Mouse (Mus musculus) adrenal gland, postnatal 25 days (tissue): ENCODE measurements around the gene Poln. TPM values are rescaled to one million over a fixed set of nuclear protein-coding genes. Genes with fewer than 3 reads are reported as not detected.
A peak's percentile ranks its signal among the peaks of the same experiment; 100 is the strongest.

Experiments used
- DNase-seq: peaks from one replicate; pipeline ENCODE4 v3.0.0; 2021; ENCODE audit warnings: mixed read lengths
- long read RNA-seq: library from polyadenylated mRNA; stranded (forward); transcript quantifications from one replicate; pipeline ENCODE4 v2.0.0, GENCODE M21; 2021
- total RNA-seq: library from RNA; stranded (reverse); gene quantifications from 2 replicates; pipeline ENCODE4 v1.2.3, GENCODE M21; 2021

The Poln gene
- total RNA-seq: 9.4 and 13.0 TPM in 2 replicates
- long read RNA-seq, partial matches to known transcripts: 0 of 4 reads
- long read RNA-seq, other reads (novel, unspliced or antisense): 4 of 4 reads

GRCm38 (mm10) chr5:34168950-34169891 is at the start of gene Poln, which contains the start of gene Haus3:
Poln (minus strand) TSS chr5:34169448.
Haus3 (minus strand) TSS chr5:34169527.
- peak; percentile 96 for DNase-seq

GRCm38 (mm10) chr5:34218672-34219071 is 49.4 kb upstream of the Poln start:
- DNase-seq: no peak

DNA sequence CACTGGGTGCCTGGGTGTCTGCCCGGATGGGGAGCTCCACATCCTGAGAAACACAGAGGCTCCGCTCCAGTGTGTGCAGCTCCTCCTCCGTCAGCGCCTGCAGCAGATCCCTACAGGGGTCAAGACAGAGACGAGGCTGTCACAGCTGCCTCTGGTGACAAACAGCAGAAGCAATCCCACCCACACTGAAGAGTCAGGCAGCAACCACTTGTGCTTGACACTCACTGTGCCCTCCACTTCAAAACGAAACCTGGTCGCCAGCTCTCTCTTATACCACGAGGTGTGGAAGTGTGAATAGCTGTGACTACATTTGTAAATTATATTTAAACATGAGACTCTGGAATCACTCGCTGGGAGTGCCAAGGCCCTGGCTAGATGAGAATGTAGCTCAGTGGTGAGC is 48.5 kb upstream of the Poln start:
- DNase-seq: no peak

DNA sequence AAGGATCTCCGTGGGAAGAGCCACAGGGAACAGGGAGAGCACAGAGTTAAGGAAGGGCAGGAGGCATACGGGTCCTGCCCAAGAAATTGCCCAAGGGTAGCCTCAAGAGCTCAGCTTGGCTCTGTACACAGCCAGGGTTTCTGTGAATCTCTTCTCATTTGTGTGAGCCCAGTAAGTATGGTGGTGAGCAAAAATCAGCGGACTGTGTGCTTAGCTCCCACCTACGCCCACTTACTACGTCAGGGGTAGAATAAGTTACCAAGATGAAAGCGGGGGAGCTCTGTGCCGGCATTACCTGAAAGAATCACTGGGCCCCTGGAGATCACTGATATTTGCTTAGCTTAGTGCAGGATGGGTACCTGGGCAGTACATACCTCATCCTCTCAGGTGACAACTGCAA is 46.8 kb upstream of the Poln start:
- no peak for DNase-seq

- no peak for DNase-seq
These were observed 44.4 kb upstream of the Poln start for GRCm38 (mm10) chr5:34213659-34214058.

DNA sequence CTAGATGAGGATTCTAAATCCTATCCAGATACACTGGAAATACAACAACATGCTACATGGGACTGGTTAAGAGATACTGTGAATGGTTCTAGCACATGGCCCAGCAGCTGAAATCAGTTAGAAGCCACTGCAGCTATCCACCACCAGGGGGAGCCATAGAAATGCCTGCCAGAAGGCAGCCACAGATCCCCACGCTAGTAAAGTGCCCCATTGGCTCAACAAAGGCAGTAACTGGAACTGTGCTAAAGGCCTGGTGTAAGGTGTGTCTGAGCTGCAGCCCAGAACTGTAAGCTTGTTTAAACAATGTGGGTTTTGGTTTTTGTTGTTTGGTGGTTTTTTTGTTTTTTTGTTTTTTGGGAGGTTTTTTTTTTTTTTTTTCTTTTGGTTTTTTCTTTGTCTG is 41.0 kb upstream of the Poln start:
- DNase-seq: peak; percentile 74

DNA sequence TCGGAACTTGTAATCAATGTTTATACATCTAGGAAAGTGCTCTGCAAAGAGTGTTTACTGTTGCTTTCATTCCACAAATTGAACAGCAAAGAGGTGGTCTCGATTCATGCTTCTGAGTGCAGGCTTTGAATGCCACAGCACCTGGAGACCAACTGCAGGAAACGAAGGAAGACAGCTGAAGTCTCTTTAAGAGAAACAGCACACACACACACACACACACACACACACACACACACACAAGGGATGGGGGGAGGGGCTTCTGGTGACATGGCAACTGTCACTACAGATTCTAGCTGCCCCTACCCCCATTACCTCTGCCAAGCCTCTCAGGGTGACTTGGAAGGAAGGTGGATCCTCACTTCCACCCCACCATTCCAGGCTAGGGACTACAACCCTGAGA is 38.3 kb upstream of the Poln start:
- no peak for DNase-seq

GRCm38 (mm10) chr5:34205788-34206187 is 36.5 kb upstream of the Poln start:
- no peak for DNase-seq

GRCm38 (mm10) chr5:34204911-34205310 is 35.7 kb upstream of the Poln start:
- no peak for DNase-seq

GRCm38 (mm10) chr5:34202006-34202405 is 32.8 kb upstream of the Poln start:
- no peak for DNase-seq

DNA sequence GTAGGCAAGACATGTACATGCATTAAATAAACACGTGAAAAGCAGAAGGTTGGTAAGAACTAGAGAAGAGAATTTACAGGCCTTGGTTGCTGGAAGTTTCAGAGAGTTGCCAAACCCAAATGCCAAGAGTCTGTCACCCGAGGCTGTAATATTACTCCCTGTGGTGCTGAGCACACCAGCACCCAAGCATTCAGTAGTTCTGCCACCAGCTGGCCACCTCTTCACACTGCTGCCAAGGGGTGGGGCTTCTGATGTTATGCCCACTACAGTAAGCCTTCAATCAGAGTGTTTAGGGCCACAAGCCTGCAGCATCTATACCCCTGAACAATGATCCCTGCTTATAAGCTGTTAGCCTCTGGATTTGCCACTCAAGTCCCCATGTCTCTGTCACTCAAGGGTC is 32.1 kb upstream of the Poln start:
- DNase-seq: no peak

DNA sequence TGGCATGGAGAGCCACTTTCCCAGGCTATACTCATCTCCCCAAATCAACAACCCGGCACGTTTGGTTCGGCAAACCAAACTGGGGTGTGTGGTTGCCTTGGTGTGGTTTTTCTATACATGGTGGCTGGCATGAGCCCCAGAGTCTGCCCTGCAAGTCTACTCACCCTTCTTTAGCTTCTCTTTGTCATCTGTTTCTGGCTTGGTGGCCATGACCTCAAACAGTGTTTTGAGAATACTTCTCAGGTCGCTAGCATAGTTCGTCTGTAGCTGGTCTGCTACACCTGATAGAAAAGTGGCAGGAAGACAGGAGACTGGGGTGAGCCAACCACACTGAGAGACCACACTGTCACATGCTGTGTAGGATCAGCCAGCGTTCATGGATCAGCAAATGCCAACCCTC is 29.4 kb upstream of the Poln start:
- DNase-seq: no peak

DNA sequence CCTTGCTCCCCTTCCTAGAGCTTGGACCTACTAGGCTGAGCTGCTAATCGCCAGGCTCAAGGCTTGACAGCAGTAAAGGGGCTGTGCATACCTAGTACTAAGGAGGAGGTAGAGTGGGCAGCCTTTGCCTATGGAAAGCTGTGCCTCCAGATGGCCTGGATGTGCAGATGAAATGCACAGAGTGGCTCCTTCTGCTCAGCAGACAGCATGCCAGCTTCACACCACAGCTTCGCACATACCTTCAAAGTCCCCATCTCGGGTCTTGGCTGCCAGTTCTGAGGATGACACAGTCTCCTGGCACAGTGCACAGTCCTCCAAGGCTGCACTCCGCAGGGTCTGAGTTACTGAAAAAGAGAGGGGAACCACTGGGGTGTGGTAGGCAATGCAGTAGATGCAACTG is 28.0 kb upstream of the Poln start:
- DNase-seq: peak; percentile 27

GRCm38 (mm10) chr5:34196423-34196822 is 27.2 kb upstream of the Poln start:
- DNase-seq: no peak

DNA sequence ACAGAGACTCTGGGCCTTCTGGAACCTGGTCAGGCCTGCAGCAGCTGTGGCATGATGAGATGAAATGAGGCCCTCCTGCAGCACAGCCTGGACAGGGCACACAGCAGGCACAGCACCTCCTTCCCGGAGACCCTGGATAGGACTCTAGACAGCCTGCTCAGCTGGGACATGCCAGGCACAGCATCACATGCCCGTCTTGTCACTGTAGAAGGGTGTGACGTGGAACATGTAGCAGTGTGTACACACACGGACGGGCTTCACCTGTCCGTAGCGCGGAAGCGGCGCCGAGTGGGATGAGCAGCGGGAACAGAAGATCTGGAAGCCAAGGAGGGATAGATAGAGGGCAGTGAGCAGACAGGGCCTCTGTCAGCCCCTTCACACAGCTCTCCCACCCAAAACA is 26.5 kb upstream of the Poln start:
- DNase-seq: no peak

DNA sequence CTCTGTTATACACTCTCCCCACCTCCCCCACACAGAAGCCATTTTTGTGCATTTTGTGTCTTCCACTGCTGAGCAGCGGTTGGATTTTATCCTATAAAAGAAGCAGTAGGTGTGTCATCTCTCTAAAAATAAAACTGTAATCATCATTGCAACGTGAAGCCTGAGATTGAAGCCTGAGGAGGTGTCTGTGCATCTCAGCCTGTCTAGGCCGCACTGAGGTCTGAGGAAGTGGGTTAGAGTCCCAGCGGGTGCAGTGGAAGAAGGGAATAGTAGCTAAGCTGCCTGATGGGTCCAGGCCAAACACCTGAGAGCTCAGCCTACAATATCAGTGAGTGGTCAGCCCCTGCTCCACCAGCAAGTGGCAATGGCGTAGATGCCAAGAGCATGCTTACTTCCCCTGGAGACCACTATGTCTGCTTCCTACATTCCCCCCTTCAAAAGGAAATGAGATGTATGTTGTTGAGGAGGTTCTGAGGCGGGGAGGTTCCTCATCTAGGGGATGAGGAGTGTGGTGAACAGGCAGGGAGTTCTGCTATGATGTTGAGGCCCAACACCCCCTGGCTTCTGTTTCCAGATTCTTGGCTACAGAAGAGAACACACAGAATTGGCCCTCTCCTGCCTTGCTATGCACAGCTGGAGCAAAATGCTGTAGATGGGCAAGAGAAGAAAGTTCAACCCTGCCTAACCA is 25.9 kb upstream of the Poln start:
- no peak for DNase-seq

GRCm38 (mm10) chr5:34194426-34194825 is 25.2 kb upstream of the Poln start:
- DNase-seq: no peak

DNA sequence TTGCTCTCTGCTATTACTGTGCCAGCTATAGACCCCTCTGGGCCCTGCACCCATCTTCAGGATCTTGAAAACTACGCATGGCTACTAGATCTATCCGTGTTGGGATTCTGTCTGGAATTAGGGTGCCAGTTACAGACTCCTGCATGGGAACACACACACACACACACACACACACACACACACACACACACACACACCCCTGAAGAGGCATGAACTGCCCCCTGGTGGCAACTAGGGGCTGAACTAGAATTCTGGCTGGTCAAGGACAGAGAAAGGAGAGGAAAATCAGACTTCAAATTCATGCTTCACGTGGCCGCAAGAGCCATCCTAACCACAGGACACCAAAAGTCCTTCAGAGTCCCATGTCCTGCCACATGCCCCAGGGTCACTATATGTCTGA is 22.6 kb upstream of the Poln start:
- no peak for DNase-seq

DNA sequence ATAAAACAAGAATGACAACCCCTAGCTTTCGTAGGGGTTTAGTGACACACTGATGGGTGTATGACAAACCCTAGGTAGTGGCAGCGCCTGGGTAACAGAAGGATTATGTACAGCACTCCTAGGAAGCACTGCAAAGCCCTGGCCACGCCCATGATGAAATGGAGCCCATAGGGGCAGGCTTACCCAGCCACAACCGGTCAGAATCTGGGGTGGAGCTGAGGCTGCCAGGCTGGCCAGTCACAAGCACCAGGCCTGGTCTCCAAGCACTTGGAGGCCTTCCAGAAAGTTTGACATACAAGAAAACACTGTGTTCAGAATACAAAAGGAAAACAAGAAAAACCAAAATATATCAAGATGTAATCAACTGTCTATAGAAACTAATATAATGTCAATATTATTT is 21.8 kb upstream of the Poln start:
- peak; percentile 57 for DNase-seq

DNA sequence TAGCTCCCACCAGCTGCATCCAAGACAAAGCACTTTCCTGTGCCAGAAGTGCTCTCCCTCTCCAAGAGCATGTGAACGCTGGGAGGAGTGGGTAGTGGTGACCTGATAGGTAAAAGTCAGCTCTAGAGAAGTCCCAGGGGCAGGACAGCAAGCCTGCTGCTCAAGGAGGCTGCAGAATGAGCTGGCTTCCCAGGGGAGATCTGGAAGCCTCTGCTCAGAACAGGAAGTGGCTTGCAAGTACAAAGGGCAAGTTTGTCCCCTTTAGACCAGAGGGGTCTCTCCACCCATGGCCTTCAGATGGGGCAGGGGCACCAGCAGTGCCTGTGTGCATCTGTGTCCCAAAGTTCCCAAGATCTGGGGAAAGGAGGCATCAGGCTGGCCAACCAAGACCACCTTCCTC is 20.3 kb upstream of the Poln start:
- DNase-seq: no peak

DNA sequence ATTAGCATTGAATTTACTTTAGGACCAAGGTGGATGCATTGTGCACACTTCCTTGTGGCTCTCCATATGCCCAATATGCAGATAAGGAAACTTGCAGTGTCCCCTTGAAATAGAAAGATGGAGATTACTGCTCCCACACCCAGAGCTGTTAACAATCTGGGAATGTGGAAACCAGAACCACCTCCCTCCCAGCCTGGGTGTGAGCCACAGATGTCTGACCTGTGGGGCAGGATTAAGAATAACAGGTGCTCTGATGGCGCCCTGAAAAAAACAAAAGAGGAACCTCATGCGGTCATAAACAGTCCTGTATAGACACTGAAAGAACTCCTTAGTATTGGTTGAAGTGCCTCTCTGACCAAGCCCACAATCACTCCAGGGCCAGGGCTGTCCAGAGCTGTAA is 19.6 kb upstream of the Poln start:
- DNase-seq: no peak

- DNase-seq: peak; percentile 99
These were observed 18.5 kb upstream of the Poln start, which contains the start of gene Mxd4 for GRCm38 (mm10) chr5:34187601-34188316. Mxd4 (minus strand) TSS chr5:34187720.

DNA sequence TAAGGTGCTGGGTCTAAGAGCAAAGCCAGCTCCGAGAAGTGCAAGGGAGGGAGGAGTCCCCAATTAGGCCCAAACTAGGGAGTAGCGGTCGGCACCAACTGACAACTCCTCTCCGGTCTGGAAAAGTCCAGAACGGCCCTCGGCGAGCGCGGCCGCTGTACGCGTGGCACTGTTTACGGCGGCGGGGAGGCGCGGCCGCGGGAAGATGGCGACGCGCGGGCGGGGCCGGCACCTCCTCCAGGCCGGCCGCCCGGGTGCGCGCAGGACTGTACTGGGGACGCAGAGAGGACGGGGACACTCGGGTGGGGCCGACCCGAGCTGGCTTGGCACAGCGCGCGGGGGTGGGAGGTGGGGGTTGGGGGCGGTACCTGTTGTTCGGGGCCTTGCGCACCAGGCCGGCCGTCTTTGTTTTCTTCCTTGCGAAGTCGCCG is 17.7 kb upstream of the Poln start:
- DNase-seq: peak; percentile 76
